Mouse (Mus musculus) lung, embryonic 16.5 days (tissue): ENCODE results near the gene Pih1d1. TPM values are rescaled to one million over a fixed set of nuclear protein-coding genes. Genes with fewer than 3 reads are reported as not detected.

Experiments
- ATAC-seq: fragments of 200-750 bp; cut with Nextera tagmentation; 2 replicates; pipeline ENCODE4 v1.8.0; 2017; ENCODE audit warnings: low read depth, mild to moderate bottlenecking, moderate library complexity
- H3K27ac ChIP-seq: fragments of 300-500 bp; sonication (generic); 2 replicates; pipeline ENCODE4 v1.5.1; 2014; ENCODE audit warnings: mild to moderate bottlenecking, control low read depth, low read length
- H3K27me3 ChIP-seq: fragments of 300-500 bp; sonication (generic); 2 replicates; pipeline ENCODE4 v1.6.1; 2014; ENCODE audit warnings: low read depth, low read length, mixed read lengths; ENCODE audit not compliant: control insufficient read depth, insufficient read depth
- H3K36me3 ChIP-seq: fragments of 300-500 bp; sonication (generic); 2 replicates; pipeline ENCODE4 v1.6.1; 2014; ENCODE audit warnings: low read length; ENCODE audit not compliant: control insufficient read depth, insufficient read depth
- H3K4me1 ChIP-seq: fragments of 300-500 bp; sonication (generic); replicated peaks from 2 replicates; pipeline ENCODE4 v1.6.1; 2014; ENCODE audit warnings: low read length, mixed read lengths; ENCODE audit not compliant: control insufficient read depth, insufficient read depth
- H3K4me2 ChIP-seq: fragments of 300-500 bp; sonication (generic); 2 replicates; pipeline ENCODE4 v1.6.1; 2014; ENCODE audit warnings: low read depth, low read length, control low read depth
- H3K4me3 ChIP-seq: fragments of 300-500 bp; sonication (generic); 2 replicates; pipeline ENCODE4 v1.5.1; 2014; ENCODE audit warnings: mild to moderate bottlenecking, low read length, control low read depth
- H3K9ac ChIP-seq: fragments of 300-500 bp; sonication (generic); 2 replicates; pipeline ENCODE4 v1.6.1; 2014; ENCODE audit warnings: low read length, control low read depth
- H3K9me3 ChIP-seq: fragments of 300-500 bp; sonication (generic); 2 replicates; pipeline ENCODE4 v1.6.1; 2016; ENCODE audit warnings: low read length; ENCODE audit not compliant: control insufficient read depth
- WGBS: fragments of 180-500 bp; shearing (Covaris S2); extraction: QIAGEN DNeasy Blood & Tissue Kit; methylation state at CpG from one replicate; pipeline ENCODE4 v1.1.7; 2014; 5-methylcytosine and 5-hydroxymethylcytosine counted together
- polyA plus RNA-seq: library from polyadenylated mRNA; unstranded; fragments of >200 nt; fragmentation: Nextera tagmentation; extraction: Ambion mirVana; gene quantifications from 2 replicates; pipeline ENCODE4 v1.2.1, GENCODE M21; 2015

The Pih1d1 gene
- polyA plus RNA-seq, 1 experiment from 2014 or later, result 100 TPM

- H3K27me3 ChIP-seq, result peaks cover 94% of the 10 kb centered on the region
- no peaks in the 10 kb centered on the region for H3K36me3 ChIP-seq
- peaks cover 8% of the 10 kb centered on the region for H3K4me1 ChIP-seq
- 21% methylated on average over 7 of the region's 7 CpGs for WGBS
- no peak overlapping the region for H3K9ac ChIP-seq
- ATAC-seq, result no peak
- no peaks in the 10 kb centered on the region for H3K9me3 ChIP-seq
- no peak overlapping the region for H3K4me2 ChIP-seq
- no peak overlapping the region for H3K27ac ChIP-seq
- no peak overlapping the region for H3K4me3 ChIP-seq
Measured at GRCm38 (mm10) chr7:45178550-45178949, 24.4 kb downstream of the Pih1d1 start.

DNA sequence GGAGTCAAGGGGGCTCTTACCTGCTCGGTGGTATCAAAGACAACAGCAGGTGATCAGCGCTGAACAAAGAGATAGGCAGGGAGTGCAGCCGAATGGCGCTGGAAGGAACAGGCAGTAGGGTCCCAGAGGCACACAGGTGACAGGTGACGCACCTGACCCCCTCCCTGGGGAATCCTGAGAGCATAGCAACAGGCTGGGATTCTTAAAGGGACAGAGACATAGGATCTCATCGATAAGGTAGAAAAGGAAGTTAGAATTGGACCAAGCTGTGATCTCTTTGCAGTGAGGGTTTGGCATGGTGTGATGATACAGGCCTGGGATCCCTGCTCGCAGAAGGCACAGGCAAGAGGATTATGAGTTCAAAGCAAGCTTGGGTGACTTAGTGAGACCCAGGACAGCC lies 25.4 kb downstream of the Pih1d1 start, which contains the start of gene Gfy:
TSS of gene Gfy (minus strand) at position 101 of the 400 bp plus-strand sequence.
- ATAC-seq, result no peak

GRCm38 (mm10) chr7:45180896-45181477 lies 26.9 kb downstream of the Pih1d1 start, which contains the start of gene Pth2:
Gene Pth2 (plus strand): TSS chr7:45180995.
- 22% methylated on average over 20 of the region's 20 CpGs for WGBS
- H3K36me3 ChIP-seq, result no peaks in the 10 kb centered on the region
- no peak within 1 kb of the TSS for H3K9ac ChIP-seq
- H3K4me2 ChIP-seq, result peak within 1 kb of the TSS; percentile 64
- H3K4me1 ChIP-seq, result peaks cover 8% of the 10 kb centered on the region
- no peak within 1 kb of the TSS for H3K4me3 ChIP-seq
- no peak for ATAC-seq
- peaks cover 97% of the 10 kb centered on the region for H3K27me3 ChIP-seq
- H3K9me3 ChIP-seq, result no peaks in the 10 kb centered on the region
- no peak within 1 kb of the TSS for H3K27ac ChIP-seq

More for the DNA sequence above, 25.4 kb downstream of the Pih1d1 start, which contains the start of gene Gfy:
- WGBS, result 28% methylated on average over 7 of the region's 7 CpGs
- Histone ChIP-seq H3K27me3 (peaks cover 97% of the 10 kb centered on the region), H3K4me3 (no peak within 1 kb of the TSS), H3K9ac (no peak within 1 kb of the TSS), H3K9me3 (no peaks in the 10 kb centered on the region), H3K27ac (no peak within 1 kb of the TSS), H3K36me3 (no peaks in the 10 kb centered on the region), H3K4me2 (no peak within 1 kb of the TSS), H3K4me1 (peaks cover 8% of the 10 kb centered on the region)

- WGBS, result 4% methylated on average over 35 of the region's 35 CpGs
- H3K4me2 ChIP-seq, result peak overlapping the region; percentile 64; the same call in 1 of the 2 replicates
- no peak overlapping the region for H3K27ac ChIP-seq
- H3K9ac ChIP-seq, result no peak overlapping the region
- no peaks in the 10 kb centered on the region for H3K9me3 ChIP-seq
- peaks cover 95% of the 10 kb centered on the region for H3K27me3 ChIP-seq
- H3K4me3 ChIP-seq, result no peak overlapping the region
- ATAC-seq, result no peak
- H3K36me3 ChIP-seq, result no peaks in the 10 kb centered on the region
- peaks cover 5% of the 10 kb centered on the region for H3K4me1 ChIP-seq
Measured at GRCm38 (mm10) chr7:45181540-45181939, 27.4 kb downstream of the Pih1d1 start.

DNA sequence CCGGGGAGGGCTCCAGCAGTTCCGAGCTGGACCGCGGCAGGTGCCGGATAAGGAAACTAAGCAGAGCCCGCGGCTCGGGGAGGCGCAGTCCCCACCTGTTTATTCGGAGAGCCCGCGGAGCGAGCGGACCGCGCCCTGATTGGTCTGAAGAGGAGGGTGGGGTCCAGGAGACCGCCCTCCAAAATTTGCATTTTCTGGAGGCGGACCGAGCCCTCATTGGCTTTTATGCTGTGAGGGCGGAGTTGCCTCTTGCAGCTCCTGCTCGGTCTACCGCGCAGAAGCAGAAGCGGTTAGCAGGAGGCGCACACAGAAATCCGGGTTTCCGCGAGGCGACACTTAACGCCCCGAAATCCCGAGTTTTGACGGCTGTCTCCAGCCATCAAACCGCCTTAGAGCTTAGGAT lies 28.1 kb downstream of the Pih1d1 start:
- Histone ChIP-seq H3K27ac (no peak overlapping the region), H3K4me3 (peak overlapping the region; percentile 40), H3K4me2 (peak overlapping the region; percentile 64), H3K9me3 (no peaks in the 10 kb centered on the region), H3K9ac (peak overlapping the region; percentile 25), H3K4me1 (peaks cover 5% of the 10 kb centered on the region), H3K36me3 (no peaks in the 10 kb centered on the region), H3K27me3 (peaks cover 94% of the 10 kb centered on the region)
- ATAC-seq, result peak; percentile 95
- WGBS, result under 1% methylated on average over 34 of the region's 34 CpGs

GRCm38 (mm10) chr7:45182606-45183005 lies 28.5 kb downstream of the Pih1d1 start:
- H3K4me2 ChIP-seq, result peak overlapping the region; percentile 64

DNA sequence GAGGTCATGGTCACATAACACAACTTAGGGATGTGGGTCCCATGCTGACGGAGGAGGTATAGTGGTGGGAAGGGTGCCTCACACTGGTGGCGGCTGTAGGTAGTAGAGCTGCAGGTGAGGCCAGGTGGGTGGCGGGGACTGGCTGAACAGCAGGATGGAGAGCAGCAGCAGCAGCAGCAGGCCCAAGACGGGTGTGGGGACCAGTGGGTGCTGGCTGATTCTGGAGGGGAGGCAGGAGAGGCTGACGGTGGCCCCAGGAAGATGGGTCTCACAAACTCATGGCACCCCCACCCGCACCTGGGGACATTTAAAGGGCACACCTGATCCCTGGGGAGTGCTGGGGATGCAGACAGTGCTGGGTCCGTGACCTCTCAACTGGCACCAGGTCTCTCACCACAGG lies 29.6 kb downstream of the Pih1d1 start:
- Histone ChIP-seq H3K4me2 (no peak overlapping the region), H3K4me1 (peaks cover 5% of the 10 kb centered on the region), H3K36me3 (no peaks in the 10 kb centered on the region), H3K27me3 (peaks cover 83% of the 10 kb centered on the region), H3K27ac (no peak overlapping the region), H3K9ac (no peak overlapping the region), H3K4me3 (no peak overlapping the region), H3K9me3 (no peaks in the 10 kb centered on the region)
- no peak for ATAC-seq
- WGBS, result 58% methylated on average over 7 of the region's 7 CpGs

More at GRCm38 (mm10) chr7:45182606-45183005, 28.5 kb downstream of the Pih1d1 start:
- peaks cover 5% of the 10 kb centered on the region for H3K4me1 ChIP-seq
- no peaks in the 10 kb centered on the region for H3K9me3 ChIP-seq
- no peak overlapping the region for H3K27ac ChIP-seq
- peak overlapping the region; percentile 40 for H3K4me3 ChIP-seq
- H3K36me3 ChIP-seq, result no peaks in the 10 kb centered on the region
- 15% methylated on average over 11 of the region's 11 CpGs for WGBS
- ATAC-seq, result peak; percentile 37
- H3K27me3 ChIP-seq, result peaks cover 90% of the 10 kb centered on the region
- H3K9ac ChIP-seq, result peak overlapping the region; percentile 25

DNA sequence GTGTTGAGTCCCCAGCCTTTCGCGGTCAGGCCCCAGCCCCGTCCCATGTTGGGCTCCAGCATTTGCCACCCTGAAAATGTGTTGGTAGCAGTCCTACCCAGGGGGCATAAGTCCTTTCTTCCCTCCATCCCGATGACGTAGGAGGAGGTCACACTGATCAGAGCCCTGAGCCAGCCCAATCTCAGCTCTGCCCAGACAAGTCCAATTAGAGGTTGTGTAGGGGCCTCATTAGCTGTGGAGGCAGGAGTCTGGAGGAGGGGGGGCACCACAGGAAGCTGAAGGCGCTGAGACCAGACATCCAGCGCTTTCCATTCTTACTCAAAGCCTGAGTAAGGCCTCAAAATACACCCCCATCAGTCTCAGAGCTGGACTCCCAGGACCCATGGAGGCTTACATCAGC lies 31.8 kb downstream of the Pih1d1 start:
- 58% methylated on average over 7 of the region's 7 CpGs for WGBS
- no peak for ATAC-seq
- Histone ChIP-seq H3K9me3 (no peaks in the 10 kb centered on the region), H3K4me2 (no peak overlapping the region), H3K27me3 (peaks cover 70% of the 10 kb centered on the region), H3K4me3 (no peak overlapping the region), H3K4me1 (peaks cover 5% of the 10 kb centered on the region), H3K27ac (no peak overlapping the region), H3K36me3 (no peaks in the 10 kb centered on the region), H3K9ac (no peak overlapping the region)

GRCm38 (mm10) chr7:45189600-45189999 lies 35.5 kb downstream of the Pih1d1 start:
- no peaks in the 10 kb centered on the region for H3K36me3 ChIP-seq
- H3K9ac ChIP-seq, result no peak overlapping the region
- no peak for ATAC-seq
- 38% methylated on average over 16 of the region's 16 CpGs for WGBS
- H3K4me3 ChIP-seq, result no peak overlapping the region
- H3K9me3 ChIP-seq, result no peaks in the 10 kb centered on the region
- peaks cover 35% of the 10 kb centered on the region for H3K27me3 ChIP-seq
- no peak overlapping the region for H3K4me2 ChIP-seq
- H3K4me1 ChIP-seq, result no peaks in the 10 kb centered on the region; the same call in 1 of the 2 replicates
- no peak overlapping the region for H3K27ac ChIP-seq
